Mouse (Mus musculus) heart, embryonic 12.5 days (tissue): ENCODE results near the gene Hexb. TPM values are rescaled to one million over a fixed set of nuclear protein-coding genes. Genes with fewer than 3 reads are reported as not detected.

Experiments
- ATAC-seq: fragments of 200-750 bp; cut with Nextera tagmentation; 2 replicates; pipeline ENCODE4 v1.8.0; 2017; ENCODE audit warnings: moderate TSS enrichment, moderate library complexity; ENCODE audit not compliant: insufficient number of reproducible peaks, low FRiP score
- H3K27ac ChIP-seq: fragments of 300-500 bp; sonication (generic); 2 replicates; pipeline ENCODE4 v1.5.1; 2016; ENCODE audit warnings: mild to moderate bottlenecking, moderate library complexity; ENCODE audit not compliant: poor library complexity, severe bottlenecking
- H3K27me3 ChIP-seq: fragments of 300-500 bp; sonication (generic); replicated peaks from 2 replicates; pipeline ENCODE4 v1.6.1; 2016; ENCODE audit warnings: mild to moderate bottlenecking, moderate library complexity
- H3K36me3 ChIP-seq: fragments of 300-500 bp; sonication (generic); 2 replicates; pipeline ENCODE4 v1.6.1; 2016; ENCODE audit warnings: mild to moderate bottlenecking, moderate library complexity
- H3K4me1 ChIP-seq: fragments of 300-500 bp; sonication (generic); replicated peaks from 2 replicates; pipeline ENCODE4 v1.6.1; 2016; ENCODE audit warnings: mild to moderate bottlenecking
- H3K4me2 ChIP-seq: fragments of 300-500 bp; sonication (generic); 2 replicates; pipeline ENCODE4 v1.6.1; 2016; ENCODE audit warnings: mild to moderate bottlenecking, moderate library complexity
- H3K4me3 ChIP-seq: fragments of 300-500 bp; sonication (generic); 2 replicates; pipeline ENCODE4 v1.5.1; 2016; ENCODE audit warnings: mild to moderate bottlenecking
- H3K9ac ChIP-seq: fragments of 300-500 bp; sonication (generic); 2 replicates; pipeline ENCODE4 v1.6.1; 2016; ENCODE audit warnings: mild to moderate bottlenecking, moderate library complexity
- H3K9me3 ChIP-seq: fragments of 300-500 bp; sonication (generic); replicated peaks from 2 replicates; pipeline ENCODE4 v1.6.1; 2016; ENCODE audit warnings: mild to moderate bottlenecking, moderate library complexity
- WGBS: fragments of 180-500 bp; shearing (Covaris S2); methylation state at CpG from one replicate; pipeline ENCODE4 v1.1.7; 2016; 5-methylcytosine and 5-hydroxymethylcytosine counted together
- polyA plus RNA-seq: library from polyadenylated mRNA; unstranded; fragments of >200 nt; fragmentation: Nextera tagmentation; extraction: Ambion mirVana; gene quantifications from 2 replicates; pipeline ENCODE4 v1.2.1, GENCODE M21; 2016

Gene Hexb
- polyA plus RNA-seq, 1 experiment from 2014 or later = 32.5 TPM

DNA sequence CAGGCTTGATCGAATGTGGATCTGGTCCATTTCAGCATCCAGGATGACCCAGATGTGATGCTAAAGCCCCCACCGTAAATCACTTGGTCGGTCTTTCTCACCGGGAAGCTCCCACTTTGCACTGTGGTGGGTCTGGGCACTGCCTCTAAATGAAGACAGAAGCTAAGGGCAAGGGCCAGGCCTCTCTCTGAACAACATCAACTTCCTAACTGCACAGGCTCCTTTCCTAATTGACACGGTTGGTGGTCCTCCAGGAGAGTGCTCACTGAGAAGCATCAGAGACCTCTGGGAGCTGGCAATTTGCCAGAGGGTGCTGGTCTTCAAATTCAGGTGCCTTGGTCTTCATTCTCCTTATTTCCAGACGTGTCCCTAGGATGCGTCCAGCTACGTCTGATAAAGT lies 25.7 kb upstream of the Hexb start:
- no peak for ATAC-seq
- Histone ChIP-seq H3K4me2 (no peak overlapping the region), H3K36me3 (no peaks in the 10 kb centered on the region), H3K9me3 (peaks cover 7% of the 10 kb centered on the region; the same call in 1 of the 2 replicates), H3K4me3 (no peak overlapping the region), H3K27me3 (no peaks in the 10 kb centered on the region), H3K4me1 (peaks cover 9% of the 10 kb centered on the region; the same call in 1 of the 2 replicates), H3K9ac (no peak overlapping the region), H3K27ac (no peak overlapping the region)
- 75% methylated on average over 8 of the region's 8 CpGs for WGBS

DNA sequence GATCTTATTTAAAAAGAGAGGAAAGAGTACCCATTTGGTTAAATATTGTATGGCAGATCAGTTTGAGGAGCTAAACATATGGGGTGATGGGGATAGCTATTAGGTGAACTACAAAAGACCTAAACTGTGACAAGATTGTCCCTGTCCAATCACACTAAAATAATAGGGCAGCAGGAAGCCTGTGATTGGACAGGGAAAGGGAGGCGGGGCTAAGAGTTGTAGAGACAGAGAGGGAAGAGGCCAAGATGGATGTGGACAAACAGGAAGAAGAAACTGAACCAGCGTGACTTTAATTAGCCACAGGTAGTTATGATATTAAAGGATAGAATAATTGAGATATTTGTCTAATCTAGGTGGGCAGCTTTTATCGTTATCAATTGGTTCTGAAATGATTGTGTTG lies 21.9 kb upstream of the Hexb start:
- Histone ChIP-seq H3K27ac (no peak overlapping the region), H3K4me1 (peaks cover 5% of the 10 kb centered on the region; the same call in 1 of the 2 replicates), H3K4me3 (no peak overlapping the region), H3K4me2 (no peak overlapping the region), H3K9ac (no peak overlapping the region), H3K36me3 (no peaks in the 10 kb centered on the region), H3K9me3 (no peaks in the 10 kb centered on the region), H3K27me3 (no peaks in the 10 kb centered on the region)
- 83% methylated on average over 3 of the region's 3 CpGs for WGBS
- no peak for ATAC-seq

DNA sequence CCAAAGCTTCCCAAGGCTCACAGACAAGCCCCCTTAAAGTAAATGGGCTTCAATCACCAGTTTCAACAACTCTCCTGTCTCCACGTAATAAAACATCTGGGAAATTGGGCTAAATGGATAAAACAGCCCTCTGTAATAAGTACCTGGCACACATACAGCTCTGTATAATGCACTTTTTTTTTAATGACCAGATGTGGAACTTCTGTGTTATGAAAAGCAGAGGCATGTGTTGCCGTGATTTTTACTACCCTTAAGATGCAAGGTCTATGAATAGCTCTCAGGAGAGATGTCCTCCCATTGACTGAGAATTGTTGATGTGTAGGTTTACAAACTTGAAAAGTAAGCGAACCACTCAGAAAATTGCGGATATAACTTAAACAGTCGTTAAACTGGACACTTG lies 18.0 kb upstream of the Hexb start:
- no peak overlapping the region for H3K4me2 ChIP-seq
- no peaks in the 10 kb centered on the region for H3K36me3 ChIP-seq
- H3K9ac ChIP-seq = no peak overlapping the region
- ATAC-seq = no peak
- no peaks in the 10 kb centered on the region for H3K4me1 ChIP-seq
- H3K27ac ChIP-seq = no peak overlapping the region
- 74% methylated on average over 5 of the region's 5 CpGs for WGBS
- no peaks in the 10 kb centered on the region; the same call in 1 of the 2 replicates for H3K27me3 ChIP-seq
- H3K4me3 ChIP-seq = no peak overlapping the region
- H3K9me3 ChIP-seq = no peaks in the 10 kb centered on the region

DNA sequence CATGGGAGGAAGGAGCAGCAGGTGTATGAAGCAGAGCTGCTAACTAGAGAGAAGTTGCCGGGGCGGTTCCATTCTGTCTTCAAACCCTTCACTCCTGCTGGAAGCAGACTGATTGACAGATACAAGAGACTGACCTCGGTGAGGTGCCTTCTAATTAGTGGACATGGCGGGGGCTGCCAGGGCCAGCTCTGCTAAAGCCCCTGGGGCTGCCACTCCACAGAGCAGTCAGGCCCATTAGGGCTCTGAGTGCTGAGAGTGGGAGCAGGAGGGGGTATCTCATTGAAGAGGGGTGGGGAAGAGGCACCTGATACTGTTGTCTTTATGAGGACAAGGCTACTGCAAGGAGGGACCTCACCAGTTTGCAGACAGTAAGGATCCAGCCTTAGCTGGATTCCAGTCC lies 17.4 kb upstream of the Hexb start:
- no peaks in the 10 kb centered on the region for H3K36me3 ChIP-seq
- no peaks in the 10 kb centered on the region for H3K9me3 ChIP-seq
- no peak overlapping the region for H3K4me3 ChIP-seq
- H3K27me3 ChIP-seq = no peaks in the 10 kb centered on the region; the same call in 1 of the 2 replicates
- no peak overlapping the region for H3K4me2 ChIP-seq
- H3K4me1 ChIP-seq = no peaks in the 10 kb centered on the region
- WGBS = 49% methylated on average over 4 of the region's 4 CpGs
- no peak overlapping the region for H3K27ac ChIP-seq
- no peak overlapping the region for H3K9ac ChIP-seq
- ATAC-seq = no peak

- no peak for ATAC-seq
- 71% methylated on average over 3 of the region's 3 CpGs for WGBS
- H3K4me3 ChIP-seq = no peak overlapping the region
- no peaks in the 10 kb centered on the region for H3K4me1 ChIP-seq
- H3K27ac ChIP-seq = no peak overlapping the region
- H3K27me3 ChIP-seq = no peaks in the 10 kb centered on the region; the same call in 1 of the 2 replicates
- peaks cover 6% of the 10 kb centered on the region; the same call in 1 of the 2 replicates for H3K9me3 ChIP-seq
- H3K36me3 ChIP-seq = no peaks in the 10 kb centered on the region
- H3K4me2 ChIP-seq = no peak overlapping the region
- no peak overlapping the region for H3K9ac ChIP-seq
These were observed 16.6 kb upstream of the Hexb start for GRCm38 (mm10) chr13:97214583-97215268.

DNA sequence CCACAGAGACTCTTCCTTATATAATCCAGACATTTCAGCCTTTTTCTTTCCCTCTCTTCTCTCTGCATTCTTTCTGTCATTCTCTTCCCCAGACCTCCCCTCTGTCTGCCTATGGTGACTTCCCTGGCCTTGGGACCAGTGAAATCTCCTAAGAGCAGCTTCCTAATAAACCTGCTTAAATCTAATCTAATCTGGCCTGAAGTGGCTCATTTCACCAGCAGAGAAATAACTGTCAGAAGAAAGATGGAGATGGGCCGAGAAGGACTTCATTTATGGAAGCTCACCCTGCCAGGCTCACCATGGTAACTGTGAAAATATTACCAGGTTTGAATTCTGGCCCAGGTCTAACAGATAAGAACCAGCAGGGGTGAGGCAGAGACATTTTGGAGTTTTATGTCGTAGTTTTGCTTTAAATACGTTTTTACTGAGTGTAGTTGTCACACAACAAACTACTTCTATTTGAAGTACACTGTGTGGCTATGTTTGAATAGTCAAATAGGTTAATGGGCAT lies 10.4 kb upstream of the Hexb start:
- 35% methylated on average over 3 of the region's 3 CpGs for WGBS
- Histone ChIP-seq H3K4me1 (peaks cover 12% of the 10 kb centered on the region; the same call in 1 of the 2 replicates), H3K9ac (no peak overlapping the region), H3K4me2 (no peak overlapping the region), H3K27me3 (no peaks in the 10 kb centered on the region; the same call in 1 of the 2 replicates), H3K36me3 (no peaks in the 10 kb centered on the region), H3K27ac (no peak overlapping the region), H3K4me3 (no peak overlapping the region), H3K9me3 (peaks cover 6% of the 10 kb centered on the region; the same call in 1 of the 2 replicates)
- no peak for ATAC-seq

GRCm38 (mm10) chr13:97208112-97208478 lies 9.9 kb upstream of the Hexb start:
- peaks cover 6% of the 10 kb centered on the region; the same call in 1 of the 2 replicates for H3K9me3 ChIP-seq
- no peak for ATAC-seq
- no peak overlapping the region for H3K9ac ChIP-seq
- H3K27me3 ChIP-seq = no peaks in the 10 kb centered on the region; the same call in 1 of the 2 replicates
- WGBS = 52% methylated on average over 7 of the region's 7 CpGs
- H3K27ac ChIP-seq = no peak overlapping the region
- H3K36me3 ChIP-seq = no peaks in the 10 kb centered on the region
- H3K4me3 ChIP-seq = no peak overlapping the region
- H3K4me2 ChIP-seq = no peak overlapping the region
- H3K4me1 ChIP-seq = peaks cover 12% of the 10 kb centered on the region; the same call in 1 of the 2 replicates

GRCm38 (mm10) chr13:97207472-97208111 lies 9.4 kb upstream of the Hexb start:
- 70% methylated on average over 7 of the region's 7 CpGs for WGBS

DNA sequence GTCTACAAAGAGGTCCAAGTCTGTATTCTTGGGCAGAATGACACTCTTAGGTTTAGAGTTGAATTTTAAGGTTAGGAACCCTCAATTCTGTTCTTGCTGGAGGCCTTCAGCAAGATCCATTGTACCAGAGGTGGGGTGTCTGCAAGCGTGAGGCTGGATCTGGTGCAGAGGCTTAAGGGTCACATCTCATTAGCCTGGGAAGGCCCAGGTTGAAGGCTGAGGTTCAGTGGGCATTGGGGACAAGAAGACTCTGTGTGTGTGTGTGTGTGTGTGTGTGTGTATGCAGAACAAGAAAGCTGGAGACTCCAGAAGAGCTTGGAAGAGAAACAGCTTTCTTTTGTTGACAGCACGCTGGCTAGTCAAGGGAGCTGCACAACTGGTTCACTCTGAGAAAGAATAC lies 7.9 kb upstream of the Hexb start:
- peaks cover 6% of the 10 kb centered on the region; the same call in 1 of the 2 replicates for H3K9me3 ChIP-seq
- ATAC-seq = no peak
- H3K36me3 ChIP-seq = no peaks in the 10 kb centered on the region
- peaks cover 12% of the 10 kb centered on the region; the same call in 1 of the 2 replicates for H3K4me1 ChIP-seq
- H3K27me3 ChIP-seq = no peaks in the 10 kb centered on the region
- 89% methylated on average over 2 of the region's 2 CpGs for WGBS
- H3K27ac ChIP-seq = no peak overlapping the region
- no peak overlapping the region for H3K4me3 ChIP-seq
- no peak overlapping the region for H3K9ac ChIP-seq
- no peak overlapping the region; the same call in 1 of the 2 replicates for H3K4me2 ChIP-seq

More at GRCm38 (mm10) chr13:97207472-97208111, 9.4 kb upstream of the Hexb start:
- peaks cover 6% of the 10 kb centered on the region; the same call in 1 of the 2 replicates for H3K9me3 ChIP-seq
- H3K4me1 ChIP-seq = peaks cover 12% of the 10 kb centered on the region; the same call in 1 of the 2 replicates
- no peak overlapping the region for H3K4me2 ChIP-seq
- H3K9ac ChIP-seq = no peak overlapping the region
- no peaks in the 10 kb centered on the region for H3K36me3 ChIP-seq
- H3K27ac ChIP-seq = no peak overlapping the region
- H3K4me3 ChIP-seq = no peak overlapping the region
- ATAC-seq = no peak
- H3K27me3 ChIP-seq = no peaks in the 10 kb centered on the region

DNA sequence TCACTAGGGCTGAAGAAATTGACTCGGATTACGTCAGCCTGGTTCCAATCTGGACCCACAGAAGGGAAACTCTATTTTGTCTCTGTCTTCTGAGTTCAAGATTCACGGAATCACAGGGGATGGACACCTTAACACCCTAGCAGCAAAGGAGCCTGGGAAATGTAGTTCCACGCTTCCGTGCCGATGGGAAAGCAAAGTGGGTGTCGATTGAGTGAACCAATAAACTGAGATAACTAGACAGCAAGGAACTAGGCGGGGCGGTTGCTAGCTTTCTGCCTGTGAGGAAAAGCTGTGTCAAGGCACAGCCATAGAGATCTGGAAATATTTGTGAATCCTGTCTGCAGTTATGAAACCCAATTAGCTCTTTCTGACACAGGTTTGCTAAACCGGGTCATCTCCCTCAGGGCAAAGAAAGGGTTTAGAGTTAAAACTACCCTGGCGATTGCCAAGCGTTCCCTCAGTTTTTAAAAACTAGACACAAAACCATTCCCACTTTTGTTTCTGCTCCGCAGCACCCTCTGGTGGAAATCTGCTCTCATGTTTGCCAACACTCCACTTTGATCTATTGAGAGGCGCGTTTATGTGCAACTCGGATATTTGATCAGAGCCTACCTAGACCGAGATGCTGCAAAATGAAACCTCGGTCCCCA lies 7.0 kb upstream of the Hexb start:
- Histone ChIP-seq H3K4me1 (peaks cover 12% of the 10 kb centered on the region; the same call in 1 of the 2 replicates), H3K27me3 (no peaks in the 10 kb centered on the region), H3K4me3 (peak overlapping the region; percentile 51), H3K27ac (peak overlapping the region; percentile 72), H3K9me3 (peaks cover 3% of the 10 kb centered on the region; the same call in 1 of the 2 replicates), H3K9ac (0 out of 2 replicates have a peak overlapping the region, but pooled peaks have one; percentile 40), H3K36me3 (no peaks in the 10 kb centered on the region), H3K4me2 (peak overlapping the region; percentile 86)
- 10% methylated on average over 18 of the region's 18 CpGs for whole genome bisulfite sequencing
- ATAC-seq = peak; percentile 81

GRCm38 (mm10) chr13:97201896-97202295 lies 3.7 kb upstream of the Hexb start:
- ATAC-seq = no peak
- no peaks in the 10 kb centered on the region for H3K9me3 ChIP-seq
- H3K4me2 ChIP-seq = no peak overlapping the region
- H3K27ac ChIP-seq = no peak overlapping the region
- no peak overlapping the region for H3K4me3 ChIP-seq
- H3K9ac ChIP-seq = no peak overlapping the region
- H3K4me1 ChIP-seq = 0 out of 2 replicates have a peak, but pooled peaks cover 3% of the 10 kb centered on the region
- H3K27me3 ChIP-seq = no peaks in the 10 kb centered on the region
- no peaks in the 10 kb centered on the region for H3K36me3 ChIP-seq
- WGBS = 72% methylated on average over 4 of the region's 4 CpGs
